18 mouse cellular contexts compared by ENCODE assay signal in genomic region chr14:121992395-121993280, GRCm38 (mm10). TPM values are rescaled to one million over a fixed set of nuclear protein-coding genes. Genes with fewer than 3 reads are reported as not detected.
DNase-seq lines count a peak whose midpoint lies in the region; ATAC-seq lines count a peak whose summit lies in the region.
"Had no signal": no experiment of that assay in that cellular context is flagged by ENCODE, and none has a peak within 500 bp of the region (broad histone marks: within the 10 kb centered on the region; RNA-seq: fewer than 3 reads in every experiment).

No protein-coding gene starts in this region.

- H3K4me1 ChIP-seq in heart, embryonic 13.5 days = peaks cover 16% of the 10 kb centered on the region
- no peaks in the 10 kb centered on the region; the same call in 1 of the 2 replicates for H3K4me1 ChIP-seq in midbrain, embryonic 10.5 days
- H3K4me1 ChIP-seq in midbrain, embryonic 11.5 days (ENCODE audit: control insufficient read depth, insufficient read depth, low read length) = no peaks in the 10 kb centered on the region
- peaks cover 35% of the 10 kb centered on the region for H3K4me1 ChIP-seq in liver, embryonic 15.5 days (replicated peaks)

- ATAC-seq in heart, embryonic 13.5 days (ENCODE audit: extremely low read depth, insufficient number of reproducible peaks, low FRiP score, low TSS enrichment) = no peak
- no peak for ATAC-seq in midbrain, embryonic 11.5 days (ENCODE audit: low FRiP score)
- ATAC-seq in liver, embryonic 15.5 days (ENCODE audit: insufficient read depth) = 0 out of 2 replicates have a peak, but pooled peaks have one; percentile 18
- ATAC-seq: forebrain, embryonic 14.5 days had no signal

- 66% methylated on average over 13 of the region's 13 CpGs for WGBS in heart, embryonic 13.5 days
- 93% methylated on average over 13 of the region's 13 CpGs for WGBS in midbrain, embryonic 10.5 days
- WGBS in midbrain, embryonic 11.5 days = 92% methylated on average over 13 of the region's 13 CpGs
- WGBS in liver, embryonic 15.5 days (ENCODE audit: insufficient replicate concordance) = 63% methylated on average over 13 of the region's 13 CpGs

- H3K4me3 ChIP-seq in heart, embryonic 13.5 days = no peak overlapping the region
- H3K4me3 ChIP-seq in midbrain, embryonic 10.5 days = no peak overlapping the region
- no peak overlapping the region for H3K4me3 ChIP-seq in midbrain, embryonic 11.5 days (ENCODE audit: low read depth, low read length)
- no peak overlapping the region for H3K4me3 ChIP-seq in liver, embryonic 15.5 days (replicated peaks)

- H3K27ac ChIP-seq in heart, embryonic 13.5 days (replicated peaks) = peak overlapping the region; percentile 48; the same call in 1 of the 2 replicates
- H3K27ac ChIP-seq in midbrain, embryonic 10.5 days (replicated peaks) = no peak overlapping the region
- no peak overlapping the region for H3K27ac ChIP-seq in midbrain, embryonic 11.5 days (ENCODE audit: low read depth, low read length)
- H3K27ac ChIP-seq in liver, embryonic 15.5 days (replicated peaks) = no peak overlapping the region

- H3K9me3 ChIP-seq in heart, embryonic 13.5 days = no peaks in the 10 kb centered on the region
- no peaks in the 10 kb centered on the region for H3K9me3 ChIP-seq in midbrain, embryonic 10.5 days (replicated peaks)
- H3K9me3 ChIP-seq in midbrain, embryonic 11.5 days (ENCODE audit: control insufficient read depth, low read length) = no peaks in the 10 kb centered on the region
- H3K9me3 ChIP-seq in liver, embryonic 15.5 days (replicated peaks) = no peaks in the 10 kb centered on the region

- H3K9ac ChIP-seq in heart, embryonic 13.5 days = no peak overlapping the region
- H3K9ac ChIP-seq in midbrain, embryonic 11.5 days (ENCODE audit: low read length) = no peak overlapping the region
- H3K9ac ChIP-seq in liver, embryonic 15.5 days = no peak overlapping the region

- H3K27me3 ChIP-seq in heart, embryonic 13.5 days (replicated peaks) = no peaks in the 10 kb centered on the region
- H3K27me3 ChIP-seq in midbrain, embryonic 10.5 days (ENCODE audit: low read depth, poor library complexity, severe bottlenecking) = no peaks in the 10 kb centered on the region
- no peaks in the 10 kb centered on the region for H3K27me3 ChIP-seq in midbrain, embryonic 11.5 days (ENCODE audit: control insufficient read depth, insufficient read depth, low read length)
- no peaks in the 10 kb centered on the region for H3K27me3 ChIP-seq in liver, embryonic 15.5 days

- peaks cover 25% of the 10 kb centered on the region for H3K36me3 ChIP-seq in heart, embryonic 13.5 days
- peaks cover 34% of the 10 kb centered on the region for H3K36me3 ChIP-seq in midbrain, embryonic 10.5 days
- H3K36me3 ChIP-seq in midbrain, embryonic 11.5 days (ENCODE audit: control insufficient read depth, insufficient read depth, low read length) = peaks cover 5% of the 10 kb centered on the region; the same call in 1 of the 2 replicates
- no peaks in the 10 kb centered on the region for H3K36me3 ChIP-seq in liver, embryonic 15.5 days (replicated peaks)

- no peak for DNase-seq in heart, adult 9 months (ENCODE audit: low spot score in 2 of 2)
- peak; percentile 8 for DNase-seq in midbrain, embryonic 10.5 days (ENCODE audit: low spot score)
- DNase-seq in midbrain, embryonic 11.5 days (ENCODE audit: low spot score, missing footprints) = no peak
- peak; percentile 46 for DNase-seq in thymus, postnatal 4 days
- DNase-seq in ovary, postnatal 36 days (ENCODE audit: low spot score) = no peak
- no peak for DNase-seq in adrenal gland, adult 2 months
- DNase-seq: B cell, adult 2 months; cerebellum, postnatal 36 days; gastrocnemius, postnatal 25 days; kidney, adult 9 months; layer of hippocampus, adult 9-11 months had no signal

- no peak overlapping the region for H3K4me2 ChIP-seq in heart, embryonic 13.5 days
- no peak overlapping the region for H3K4me2 ChIP-seq in midbrain, embryonic 11.5 days
- no peak overlapping the region for H3K4me2 ChIP-seq in liver, embryonic 15.5 days

RNA-seq across cellular contexts. Expression of gene Gpr183, which starts 27.6 kb away (rescaled TPM):
- 2.3 and 2.5 TPM in 2 replicates for polyA plus RNA-seq in heart, embryonic 13.5 days (2015; fragmentation: Nextera tagmentation; extraction: Ambion mirVana)
- 1.8 and 1.9 TPM in 2 replicates for polyA plus RNA-seq in midbrain, embryonic 10.5 days (2016; fragmentation: Nextera tagmentation; extraction: Ambion mirVana)
- 1.4 and 1.6 TPM in 2 replicates for polyA plus RNA-seq in midbrain, embryonic 11.5 days (2014; fragmentation: Nextera tagmentation; extraction: Ambion mirVana)
- polyA plus RNA-seq in liver, embryonic 15.5 days (2015; fragmentation: Nextera tagmentation; extraction: Ambion mirVana) = 1.3 and 1.5 TPM in 2 replicates
- 1 to 10 TPM in 1 of 2 experiments, under 1 TPM in 1; 0.35 to 1.5 TPM for total RNA-seq in adrenal gland, adult 2 months (2021)
- polyA plus RNA-seq in adrenal gland, adult 2 months (2012; rRNA removed) = 0.62 and 0.67 TPM in 2 replicates

RNA-seq across cellular contexts. Expression of gene Timm8a2, which starts 41.8 kb away (rescaled TPM):
- not detected in 2 replicates for polyA plus RNA-seq in heart, embryonic 13.5 days (2015; fragmentation: Nextera tagmentation; extraction: Ambion mirVana)
- polyA plus RNA-seq in midbrain, embryonic 10.5 days (2016; fragmentation: Nextera tagmentation; extraction: Ambion mirVana) = not detected in 2 replicates
- 0.18 TPM in 1 of 2 replicates, not detected in the other for polyA plus RNA-seq in midbrain, embryonic 11.5 days (2014; fragmentation: Nextera tagmentation; extraction: Ambion mirVana)
- polyA plus RNA-seq in liver, embryonic 15.5 days (2015; fragmentation: Nextera tagmentation; extraction: Ambion mirVana) = not detected in 2 replicates
- total RNA-seq in adrenal gland, adult 2 months (2021) = not detected
- not detected in 2 replicates for polyA plus RNA-seq in adrenal gland, adult 2 months (2012; rRNA removed)
- total RNA-seq: adrenal gland, adult 18-20 months; gastrocnemius, postnatal 25 days; left cerebral cortex, postnatal 36 days had no signal
- polyA plus RNA-seq: embryonic facial prominence, embryonic 14.5 days; forebrain, embryonic 14.5 days; hindbrain, embryonic 11.5 days had no signal

Comparison
In these comparisons a context has a peak if more than half of its experiments do, and no peak if none do; other contexts are left out.
1. DNase-seq: peak in midbrain, embryonic 10.5 days (single experiment) and thymus, postnatal 4 days (single experiment); none in heart, adult 9 months (0 of 2), midbrain, embryonic 11.5 days (single experiment), ovary, postnatal 36 days (single experiment) and adrenal gland, adult 2 months (single experiment).